Mouse (Mus musculus) thymus, adult 2 months (tissue): ENCODE data around the gene Nabp1. TPM values are rescaled to one million over a fixed set of nuclear protein-coding genes. Genes with fewer than 3 reads are reported as not detected.

Source experiments
- DNase-seq: peaks from one replicate; pipeline ENCODE4 v3.0.0; 2021
- H3K27ac ChIP-seq: fragments of 200-500 bp; 2 replicates; pipeline ENCODE4 v1.5.1; 2012; ENCODE audit warnings: low read length, control low read depth; ENCODE audit not compliant: control insufficient read depth, insufficient read depth
- H3K27me3 ChIP-seq: fragments of 200-500 bp; 2 replicates; pipeline ENCODE4 v1.6.1; 2012; ENCODE audit warnings: mild to moderate bottlenecking, low read length, moderate library complexity, mixed read lengths; ENCODE audit not compliant: control insufficient read depth, insufficient read depth
- H3K36me3 ChIP-seq: fragments of 200-500 bp; 2 replicates; pipeline ENCODE4 v1.6.1; 2012; ENCODE audit warnings: mild to moderate bottlenecking, low read length, moderate library complexity; ENCODE audit not compliant: control insufficient read depth, insufficient read depth
- H3K4me1 ChIP-seq: fragments of 200-500 bp; replicated peaks from 2 replicates; pipeline ENCODE4 v1.6.1; 2012; ENCODE audit warnings: low read length; ENCODE audit not compliant: control insufficient read depth, insufficient read depth
- H3K4me3 ChIP-seq: fragments of 200-500 bp; 2 replicates; pipeline ENCODE4 v1.5.1; 2012; ENCODE audit warnings: mild to moderate bottlenecking, low read length, control low read depth, moderate library complexity; ENCODE audit not compliant: control insufficient read depth, insufficient read depth
- CTCF ChIP-seq: fragments of 200-500 bp; IDR thresholded peaks from 2 replicates; pipeline ENCODE4 v1.5.1; 2012; ENCODE audit warnings: mild to moderate bottlenecking, control low read depth, low read length, moderate library complexity, borderline replicate concordance; ENCODE audit not compliant: control insufficient read depth, poor library complexity, insufficient read depth; ENCODE audit errors: extremely low read depth
- POLR2A ChIP-seq: fragments of 200-500 bp; IDR thresholded peaks from 2 replicates; pipeline ENCODE4 v1.6.1; 2012; ENCODE audit warnings: mild to moderate bottlenecking, low read length, control low read depth, moderate library complexity; ENCODE audit not compliant: control insufficient read depth, poor library complexity, insufficient read depth; ENCODE audit errors: extremely low read depth
- WGBS: fragments of 180-500 bp; shearing (Covaris S2); methylation state at CpG from one replicate; pipeline ENCODE4 v1.1.7; 2018; 5-methylcytosine and 5-hydroxymethylcytosine counted together
- polyA plus RNA-seq: library from polyadenylated mRNA; depleted of rRNA; stranded (reverse); fragments of >200 nt; gene quantifications from 2 replicates; pipeline ENCODE4 v1.2.3, GENCODE M21; 2012

Nabp1 gene
- polyA plus RNA-seq, 1 experiment: 96.7 TPM

GRCm38 (mm10) chr1:51507436-51507835 is 29.2 kb upstream of the Nabp1 start:
- Histone ChIP-seq H3K4me1 (peaks cover 9% of the 10 kb centered on the region), H3K27ac (no peak overlapping the region), H3K36me3 (no peaks in the 10 kb centered on the region), H3K4me3 (no peak overlapping the region), H3K27me3 (no peaks in the 10 kb centered on the region)
- DNase-seq: no peak
- 99% methylated on average over 5 of the region's 5 CpGs for WGBS
- TF ChIP-seq CTCF (no peak), POLR2A (no peak)

GRCm38 (mm10) chr1:51506236-51506635 is 28.0 kb upstream of the Nabp1 start:
- no peak overlapping the region for H3K27ac ChIP-seq
- WGBS: 46% methylated on average over 4 of the region's 4 CpGs
- no peak overlapping the region for H3K4me3 ChIP-seq
- DNase-seq: no peak
- no peaks in the 10 kb centered on the region for H3K27me3 ChIP-seq
- peaks cover 11% of the 10 kb centered on the region for H3K4me1 ChIP-seq
- H3K36me3 ChIP-seq: no peaks in the 10 kb centered on the region
- TF ChIP-seq POLR2A: no peak
- no peak for TF ChIP-seq CTCF

GRCm38 (mm10) chr1:51505632-51506031 is 27.4 kb upstream of the Nabp1 start:
- Histone ChIP-seq H3K27ac (no peak overlapping the region), H3K4me3 (no peak overlapping the region), H3K36me3 (no peaks in the 10 kb centered on the region), H3K27me3 (no peaks in the 10 kb centered on the region), H3K4me1 (peaks cover 13% of the 10 kb centered on the region)
- TF ChIP-seq POLR2A: no peak
- no peak for TF ChIP-seq CTCF
- 86% methylated on average over 1 of the region's 1 CpGs for WGBS
- DNase-seq: no peak

GRCm38 (mm10) chr1:51503055-51503454 is 24.8 kb upstream of the Nabp1 start:
- Histone ChIP-seq H3K36me3 (no peaks in the 10 kb centered on the region), H3K4me1 (peaks cover 6% of the 10 kb centered on the region; the same call in 1 of the 2 replicates), H3K27me3 (no peaks in the 10 kb centered on the region), H3K4me3 (no peak overlapping the region), H3K27ac (no peak overlapping the region)
- WGBS: 67% methylated on average over 2 of the region's 2 CpGs
- no peak for DNase-seq
- TF ChIP-seq CTCF: no peak
- no peak for TF ChIP-seq POLR2A

- no peak for DNase-seq
- no peak for TF ChIP-seq POLR2A
- no peak for TF ChIP-seq CTCF
- H3K4me3 ChIP-seq: no peak overlapping the region
- 89% methylated on average over 5 of the region's 5 CpGs for WGBS
- H3K4me1 ChIP-seq: peaks cover 6% of the 10 kb centered on the region; the same call in 1 of the 2 replicates
- H3K27ac ChIP-seq: no peak overlapping the region
- H3K36me3 ChIP-seq: no peaks in the 10 kb centered on the region
- no peaks in the 10 kb centered on the region for H3K27me3 ChIP-seq
Measured at GRCm38 (mm10) chr1:51502353-51502752, 24.1 kb upstream of the Nabp1 start.

GRCm38 (mm10) chr1:51501251-51501650 is 23.0 kb upstream of the Nabp1 start:
- no peak for DNase-seq
- H3K4me3 ChIP-seq: no peak overlapping the region
- peaks cover 6% of the 10 kb centered on the region; the same call in 1 of the 2 replicates for H3K4me1 ChIP-seq
- peak overlapping the region; percentile 49; the same call in 1 of the 2 replicates for H3K27ac ChIP-seq
- TF ChIP-seq POLR2A: no peak
- no peak for TF ChIP-seq CTCF
- no peaks in the 10 kb centered on the region for H3K27me3 ChIP-seq
- 68% methylated on average over 12 of the region's 12 CpGs for WGBS
- H3K36me3 ChIP-seq: no peaks in the 10 kb centered on the region

GRCm38 (mm10) chr1:51498601-51499098 is 20.4 kb upstream of the Nabp1 start:
- H3K4me3 ChIP-seq: no peak overlapping the region
- 74% methylated on average over 2 of the region's 2 CpGs for WGBS
- DNase-seq: no peak
- H3K4me1 ChIP-seq: peaks cover 4% of the 10 kb centered on the region; the same call in 1 of the 2 replicates
- no peaks in the 10 kb centered on the region for H3K36me3 ChIP-seq
- TF ChIP-seq CTCF: no peak
- TF ChIP-seq POLR2A: no peak
- no peak overlapping the region for H3K27ac ChIP-seq
- H3K27me3 ChIP-seq: no peaks in the 10 kb centered on the region

- DNase-seq: no peak
- Histone ChIP-seq H3K36me3 (no peaks in the 10 kb centered on the region), H3K4me3 (no peak overlapping the region), H3K27me3 (no peaks in the 10 kb centered on the region), H3K27ac (no peak overlapping the region), H3K4me1 (peaks cover under 1% of the 10 kb centered on the region; the same call in 1 of the 2 replicates)
- TF ChIP-seq POLR2A (no peak), CTCF (no peak)
- 100% methylated on average over 1 of the region's 1 CpGs for WGBS
Measured at GRCm38 (mm10) chr1:51496163-51496562, 17.9 kb upstream of the Nabp1 start.
